Mouse (Mus musculus): ENCODE measurements at regions not wholly inside any gene's neighbourhood (a gene's known extent, or its start where the extent isn't known, plus 50 kb on each side); places are given as distances from the start of the nearest gene placed in this dataset.

DNA sequence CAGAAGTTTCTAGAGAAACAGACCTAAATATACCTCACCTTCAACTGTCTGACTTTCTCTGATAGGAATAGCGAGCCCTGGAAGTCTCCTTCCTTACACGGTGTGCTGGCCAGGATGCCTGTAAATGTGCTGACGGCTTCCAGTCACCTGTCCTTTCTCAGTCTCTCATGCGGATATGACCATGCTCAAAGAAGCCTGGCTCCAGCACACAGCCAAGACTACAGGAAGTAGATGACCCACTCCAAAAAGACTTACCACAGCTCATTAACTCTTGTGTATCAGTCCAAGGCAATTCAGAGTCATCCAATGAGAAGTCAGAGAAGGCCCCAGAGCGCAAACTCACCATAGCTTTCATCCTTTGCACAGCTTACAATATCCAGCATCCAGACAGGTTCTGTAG is 186.3 kb downstream of the Synb start:
- 87% methylated on average over 5 of the region's 5 CpGs for WGBS

DNA sequence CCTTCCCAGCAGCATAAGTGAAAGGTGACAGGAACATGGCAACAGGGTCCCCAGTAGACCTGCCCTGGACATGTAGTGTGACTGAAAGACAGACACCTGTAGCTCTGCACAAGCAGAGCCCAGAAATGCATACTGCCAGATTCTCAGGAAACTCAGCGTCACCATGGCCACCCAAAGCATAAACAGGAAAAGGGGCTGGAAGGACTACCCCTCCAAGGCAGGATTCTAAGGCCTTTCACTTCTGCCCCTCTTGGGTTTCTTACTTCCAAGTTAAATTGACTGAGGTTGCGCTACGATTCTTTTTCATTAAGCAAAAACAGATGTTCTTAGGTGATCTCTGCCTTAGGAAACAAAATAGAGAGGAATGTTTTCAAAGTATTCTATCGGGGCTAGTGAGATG is 189.5 kb downstream of the Synb start:
- WGBS: 77% methylated on average over 4 of the region's 4 CpGs
- DNase-seq (ENCODE audit: low spot score): no peak

More for the DNA sequence above, 186.3 kb downstream of the Synb start:
- no peak for TF ChIP-seq CTCF (IDR thresholded peaks at IDR 0.05; ENCODE audit: low read depth)
- no peak for TF ChIP-seq EP300 (optimal IDR thresholded peaks at IDR 0.05)
- no peak overlapping the region for H3K9ac ChIP-seq (ENCODE audit: low read length)
- DNase-seq (ENCODE audit: low spot score) (no peak), ATAC-seq (ENCODE audit: low FRiP score, low TSS enrichment) (no peak)
- no peaks in the 10 kb centered on the region for H3K36me3 ChIP-seq (ENCODE audit: control insufficient read depth, insufficient read depth, low read length)
- no peaks in the 10 kb centered on the region for H3K27me3 ChIP-seq (ENCODE audit: control insufficient read depth, insufficient read depth, low read length)
- no peak overlapping the region for H3K27ac ChIP-seq (replicated peaks)
- no peak overlapping the region for H3K4me2 ChIP-seq (replicated peaks; ENCODE audit: low read depth)
- no peaks in the 10 kb centered on the region for H3K9me3 ChIP-seq (ENCODE audit: control insufficient read depth, low read length)
- H3K4me3 ChIP-seq (ENCODE audit: low read depth, low read length): no peak overlapping the region
- no peaks in the 10 kb centered on the region for H3K4me1 ChIP-seq (replicated peaks; ENCODE audit: control insufficient read depth, insufficient read depth)

DNA sequence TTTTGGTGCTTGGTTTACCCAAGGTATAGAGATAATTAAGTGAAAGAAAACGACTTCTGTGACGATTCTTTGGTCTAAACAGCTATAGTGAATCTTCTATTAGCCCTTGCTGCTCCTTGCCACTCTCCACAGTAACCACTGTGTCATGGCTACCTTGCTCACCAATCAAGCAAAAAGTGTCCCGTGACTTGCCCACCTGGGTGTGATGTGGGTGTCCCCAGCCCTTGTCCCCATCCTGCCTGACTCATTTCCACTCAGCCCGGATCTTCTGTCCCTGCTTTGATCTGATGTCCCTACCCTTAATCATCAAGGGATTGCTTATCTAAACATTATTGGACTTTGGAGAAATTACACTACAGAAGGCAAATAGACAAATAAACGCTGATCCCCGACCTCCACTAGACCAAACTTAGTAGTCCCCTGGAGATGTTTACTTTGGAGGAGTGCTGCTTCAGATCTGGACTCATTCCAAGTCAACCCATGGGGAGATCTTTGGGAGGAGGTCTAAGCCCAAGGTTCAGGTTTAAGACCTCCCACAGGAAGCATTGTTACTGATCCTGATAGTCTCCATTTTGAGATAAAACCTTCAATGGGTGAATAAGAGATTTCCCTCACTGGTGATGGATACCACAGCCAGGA is 190.6 kb downstream of the Synb start:
- peak; percentile 47 for DNase-seq (ENCODE audit: low spot score)
- 41% methylated on average over 6 of the region's 6 CpGs for WGBS

More for the DNA sequence above, 189.5 kb downstream of the Synb start:
- Histone ChIP-seq H3K9me3 (ENCODE audit: control insufficient read depth, low read length) (no peaks in the 10 kb centered on the region), H3K4me3 (ENCODE audit: low read depth, low read length) (no peak overlapping the region), H3K4me2 (replicated peaks; ENCODE audit: low read depth) (no peak overlapping the region), H3K27ac (replicated peaks) (no peak overlapping the region), H3K27me3 (ENCODE audit: control insufficient read depth, insufficient read depth, low read length) (no peaks in the 10 kb centered on the region), H3K9ac (ENCODE audit: low read length) (no peak overlapping the region), H3K4me1 (replicated peaks; ENCODE audit: control insufficient read depth, insufficient read depth) (no peaks in the 10 kb centered on the region), H3K36me3 (ENCODE audit: control insufficient read depth, insufficient read depth, low read length) (no peaks in the 10 kb centered on the region)
- ATAC-seq (ENCODE audit: low FRiP score, low TSS enrichment): no peak
- no peak for TF ChIP-seq CTCF (IDR thresholded peaks at IDR 0.05; ENCODE audit: low read depth)

DNA sequence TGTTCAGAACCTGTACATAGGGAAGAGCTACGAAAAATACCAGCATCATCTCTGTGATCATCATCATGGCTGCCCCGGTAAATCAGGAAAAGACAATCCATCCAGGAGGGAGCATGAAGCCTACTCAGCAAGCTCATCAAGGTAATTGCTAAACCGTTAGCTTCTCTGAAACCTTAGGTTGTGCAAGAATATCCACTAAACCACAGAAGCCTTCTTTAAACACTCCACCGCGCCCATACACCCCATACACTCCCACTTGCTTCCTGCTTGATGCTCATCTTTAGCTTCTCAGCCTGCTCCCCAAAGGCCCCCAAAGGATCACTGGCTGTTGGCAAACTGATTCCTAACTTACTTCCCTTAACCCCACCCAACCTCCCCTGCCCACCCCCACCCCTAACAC is 193.2 kb downstream of the Synb start:
- Histone ChIP-seq H3K27me3 (ENCODE audit: control insufficient read depth, insufficient read depth, low read length) (no peaks in the 10 kb centered on the region), H3K4me2 (replicated peaks; ENCODE audit: low read depth) (no peak overlapping the region), H3K4me3 (ENCODE audit: low read depth, low read length) (no peak overlapping the region), H3K9ac (ENCODE audit: low read length) (no peak overlapping the region), H3K36me3 (ENCODE audit: control insufficient read depth, insufficient read depth, low read length) (no peaks in the 10 kb centered on the region), H3K27ac (replicated peaks) (no peak overlapping the region), H3K4me1 (replicated peaks; ENCODE audit: control insufficient read depth, insufficient read depth) (no peaks in the 10 kb centered on the region), H3K9me3 (ENCODE audit: control insufficient read depth, low read length) (no peaks in the 10 kb centered on the region)
- TF ChIP-seq EP300 (optimal IDR thresholded peaks at IDR 0.05): no peak
- TF ChIP-seq CTCF (IDR thresholded peaks at IDR 0.05; ENCODE audit: low read depth): no peak
- DNase-seq (ENCODE audit: low spot score): no peak
- no peak for ATAC-seq (ENCODE audit: low FRiP score, low TSS enrichment)
- 89% methylated on average over 5 of the region's 5 CpGs for WGBS

More for the DNA sequence above, 190.6 kb downstream of the Synb start:
- Histone ChIP-seq H3K27ac (replicated peaks) (no peak overlapping the region), H3K27me3 (ENCODE audit: control insufficient read depth, insufficient read depth, low read length) (no peaks in the 10 kb centered on the region), H3K4me2 (replicated peaks; ENCODE audit: low read depth) (no peak overlapping the region), H3K9ac (ENCODE audit: low read length) (no peak overlapping the region), H3K36me3 (ENCODE audit: control insufficient read depth, insufficient read depth, low read length) (no peaks in the 10 kb centered on the region), H3K4me3 (ENCODE audit: low read depth, low read length) (no peak overlapping the region), H3K9me3 (ENCODE audit: control insufficient read depth, low read length) (no peaks in the 10 kb centered on the region), H3K4me1 (replicated peaks; ENCODE audit: control insufficient read depth, insufficient read depth) (no peaks in the 10 kb centered on the region)
- TF ChIP-seq EP300 (optimal IDR thresholded peaks at IDR 0.05) (no peak), CTCF (IDR thresholded peaks at IDR 0.05; ENCODE audit: low read depth) (no peak)
- peak; percentile 75 for ATAC-seq (ENCODE audit: low FRiP score, low TSS enrichment)

DNA sequence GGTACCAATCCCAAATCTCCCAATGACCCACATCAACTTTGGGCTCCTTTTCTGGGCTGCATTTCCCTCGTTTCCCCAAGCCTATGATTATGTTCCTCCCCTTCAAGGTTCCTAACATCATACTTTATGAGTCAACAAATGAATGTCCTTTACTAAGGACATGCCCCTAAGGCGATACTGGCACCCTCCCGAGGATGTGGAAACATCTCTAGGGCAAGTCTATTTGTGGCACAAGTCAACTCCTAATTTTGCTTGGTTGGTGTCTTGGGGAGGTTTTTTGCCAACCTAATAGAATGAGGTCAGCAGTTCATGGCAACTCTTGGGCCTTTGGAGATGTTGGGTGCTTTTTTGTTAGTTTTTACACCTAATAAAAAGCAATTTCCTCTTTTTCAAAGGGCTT is 198.5 kb downstream of the Synb start:
- no peak overlapping the region for H3K27ac ChIP-seq (replicated peaks)
- no peak overlapping the region for H3K4me2 ChIP-seq (replicated peaks; ENCODE audit: low read depth)
- H3K9me3 ChIP-seq (ENCODE audit: control insufficient read depth, low read length): no peaks in the 10 kb centered on the region
- H3K36me3 ChIP-seq (ENCODE audit: control insufficient read depth, insufficient read depth, low read length): no peaks in the 10 kb centered on the region
- H3K9ac ChIP-seq (ENCODE audit: low read length): no peak overlapping the region
- WGBS: 88% methylated on average over 3 of the region's 3 CpGs
- DNase-seq (ENCODE audit: low spot score): no peak
- no peak overlapping the region for H3K4me3 ChIP-seq (ENCODE audit: low read depth, low read length)
- no peaks in the 10 kb centered on the region for H3K27me3 ChIP-seq (ENCODE audit: control insufficient read depth, insufficient read depth, low read length)
- ATAC-seq (ENCODE audit: low FRiP score, low TSS enrichment): no peak
- TF ChIP-seq CTCF (IDR thresholded peaks at IDR 0.05; ENCODE audit: low read depth): no peak
- TF ChIP-seq EP300 (optimal IDR thresholded peaks at IDR 0.05): no peak
- no peaks in the 10 kb centered on the region for H3K4me1 ChIP-seq (replicated peaks; ENCODE audit: control insufficient read depth, insufficient read depth)
